Mouse (Mus musculus) stomach, embryonic 15.5 days (tissue): ENCODE data around the gene Lmna. TPM values are rescaled to one million over a fixed set of nuclear protein-coding genes. Genes with fewer than 3 reads are reported as not detected.

ENCODE experiments used
- ATAC-seq: fragments of 200-750 bp; cut with Nextera tagmentation; 2 replicates; pipeline ENCODE4 v1.8.0; 2017; ENCODE audit warnings: low read depth, moderate number of reproducible peaks, moderate TSS enrichment; ENCODE audit not compliant: insufficient read depth, low FRiP score
- H3K27ac ChIP-seq: fragments of 300-500 bp; sonication (generic); 2 replicates; pipeline ENCODE4 v1.5.1; 2015; ENCODE audit warnings: mild to moderate bottlenecking, inconsistent platforms
- H3K27me3 ChIP-seq: fragments of 300-500 bp; sonication (generic); replicated peaks from 2 replicates; pipeline ENCODE4 v1.6.1; 2015; ENCODE audit warnings: inconsistent platforms
- H3K36me3 ChIP-seq: fragments of 300-500 bp; sonication (generic); 2 replicates; pipeline ENCODE4 v1.6.1; 2015; ENCODE audit warnings: inconsistent platforms
- H3K4me1 ChIP-seq: fragments of 300-500 bp; sonication (generic); 2 replicates; pipeline ENCODE4 v1.6.1; 2015; ENCODE audit warnings: inconsistent platforms
- H3K4me2 ChIP-seq: fragments of 300-500 bp; sonication (generic); 2 replicates; pipeline ENCODE4 v1.6.1; 2015; ENCODE audit warnings: mild to moderate bottlenecking, inconsistent platforms
- H3K4me3 ChIP-seq: fragments of 300-500 bp; sonication (generic); replicated peaks from 2 replicates; pipeline ENCODE4 v1.5.1; 2015; ENCODE audit warnings: inconsistent platforms
- H3K9ac ChIP-seq: fragments of 300-500 bp; sonication (generic); 2 replicates; pipeline ENCODE4 v1.6.1; 2015; ENCODE audit warnings: inconsistent platforms
- H3K9me3 ChIP-seq: fragments of 300-500 bp; sonication (generic); 2 replicates; pipeline ENCODE4 v1.6.1; 2016; ENCODE audit warnings: inconsistent platforms
- WGBS: fragments of 180-500 bp; shearing (Covaris S2); methylation state at CpG from one replicate; pipeline ENCODE4 v1.1.7; 2015; 5-methylcytosine and 5-hydroxymethylcytosine counted together
- polyA plus RNA-seq: library from polyadenylated mRNA; unstranded; fragments of >200 nt; fragmentation: Nextera tagmentation; extraction: Ambion mirVana; gene quantifications from 2 replicates; pipeline ENCODE4 v1.2.1, GENCODE M21; 2015

The Lmna gene
- polyA plus RNA-seq, 1 experiment from 2014 or later, result 214 TPM

- Histone ChIP-seq H3K27me3 (no peaks in the 10 kb centered on the region), H3K4me3 (peak overlapping the region; percentile 68), H3K27ac (peak overlapping the region; percentile 94), H3K9me3 (no peaks in the 10 kb centered on the region), H3K9ac (no peak overlapping the region), H3K36me3 (no peaks in the 10 kb centered on the region), H3K4me2 (peak overlapping the region; percentile 85), H3K4me1 (peaks cover 39% of the 10 kb centered on the region)
- 14% methylated on average over 4 of the region's 4 CpGs for WGBS
- ATAC-seq, result peak; percentile 23
Measured at GRCm38 (mm10) chr3:88503505-88503863, 6.3 kb downstream of the Lmna start.

GRCm38 (mm10) chr3:88502641-88503504 lies 6.9 kb downstream of the Lmna start:
- Histone ChIP-seq H3K9ac (peak overlapping the region; percentile 92), H3K4me1 (peaks cover 40% of the 10 kb centered on the region), H3K9me3 (no peaks in the 10 kb centered on the region), H3K27ac (peak overlapping the region; percentile 94), H3K4me3 (peak overlapping the region; percentile 68), H3K36me3 (no peaks in the 10 kb centered on the region), H3K4me2 (peak overlapping the region; percentile 85), H3K27me3 (no peaks in the 10 kb centered on the region)
- ATAC-seq, result peak; percentile 94
- WGBS, result 1% methylated on average over 52 of the region's 55 CpGs

GRCm38 (mm10) chr3:88502031-88502571 lies 7.7 kb downstream of the Lmna start:
- no peaks in the 10 kb centered on the region for H3K36me3 ChIP-seq
- peak overlapping the region; percentile 92 for H3K9ac ChIP-seq
- no peaks in the 10 kb centered on the region for H3K9me3 ChIP-seq
- 19% methylated on average over 11 of the region's 11 CpGs for WGBS
- H3K4me1 ChIP-seq, result peaks cover 45% of the 10 kb centered on the region
- no peaks in the 10 kb centered on the region for H3K27me3 ChIP-seq
- no peak for ATAC-seq
- peak overlapping the region; percentile 94 for H3K27ac ChIP-seq
- peak overlapping the region; percentile 68 for H3K4me3 ChIP-seq
- peak overlapping the region; percentile 85 for H3K4me2 ChIP-seq

- Histone ChIP-seq H3K4me3 (peak overlapping the region; percentile 68), H3K27ac (peak overlapping the region; percentile 94), H3K9ac (peak overlapping the region; percentile 92), H3K4me2 (peak overlapping the region; percentile 85), H3K36me3 (no peaks in the 10 kb centered on the region), H3K9me3 (no peaks in the 10 kb centered on the region), H3K27me3 (no peaks in the 10 kb centered on the region), H3K4me1 (peaks cover 45% of the 10 kb centered on the region)
- WGBS, result 49% methylated on average over 6 of the region's 6 CpGs
- ATAC-seq, result no peak
Measured at GRCm38 (mm10) chr3:88501366-88502030, 8.3 kb downstream of the Lmna start.

GRCm38 (mm10) chr3:88500655-88501365 lies 8.9 kb downstream of the Lmna start:
- no peaks in the 10 kb centered on the region for H3K27me3 ChIP-seq
- H3K9ac ChIP-seq, result no peak overlapping the region
- no peaks in the 10 kb centered on the region for H3K9me3 ChIP-seq
- H3K4me1 ChIP-seq, result peaks cover 46% of the 10 kb centered on the region
- 0 out of 2 replicates have a peak overlapping the region, but pooled peaks have one; percentile 16 for H3K27ac ChIP-seq
- H3K4me3 ChIP-seq, result peak overlapping the region; percentile 68
- no peaks in the 10 kb centered on the region for H3K36me3 ChIP-seq
- H3K4me2 ChIP-seq, result peak overlapping the region; percentile 85
- no peak for ATAC-seq
- WGBS, result 49% methylated on average over 4 of the region's 4 CpGs

- 85% methylated on average over 7 of the region's 7 CpGs for WGBS
- Histone ChIP-seq H3K4me1 (peaks cover 50% of the 10 kb centered on the region), H3K9ac (no peak overlapping the region), H3K27me3 (no peaks in the 10 kb centered on the region), H3K4me3 (no peak overlapping the region), H3K9me3 (no peaks in the 10 kb centered on the region), H3K4me2 (peak overlapping the region; percentile 85), H3K36me3 (no peaks in the 10 kb centered on the region), H3K27ac (peak overlapping the region; percentile 31; the same call in 1 of the 2 replicates)
- no peak for ATAC-seq
Measured at GRCm38 (mm10) chr3:88500087-88500486, 9.7 kb downstream of the Lmna start.

- Histone ChIP-seq H3K4me1 (peaks cover 53% of the 10 kb centered on the region), H3K4me3 (no peak overlapping the region), H3K27me3 (no peaks in the 10 kb centered on the region), H3K27ac (no peak overlapping the region), H3K9me3 (no peaks in the 10 kb centered on the region), H3K4me2 (no peak overlapping the region), H3K9ac (no peak overlapping the region), H3K36me3 (no peaks in the 10 kb centered on the region)
- 69% methylated on average over 4 of the region's 4 CpGs for WGBS
- no peak for ATAC-seq
Measured at GRCm38 (mm10) chr3:88499580-88499979, 10.2 kb downstream of the Lmna start.

- WGBS, result 77% methylated on average over 10 of the region's 10 CpGs
- no peak overlapping the region for H3K4me3 ChIP-seq
Measured at GRCm38 (mm10) chr3:88495741-88496415, 13.9 kb downstream of the Lmna start.

GRCm38 (mm10) chr3:88494836-88495628 lies 14.7 kb downstream of the Lmna start:
- Histone ChIP-seq H3K27ac (peak overlapping the region; percentile 98), H3K4me3 (no peak overlapping the region), H3K36me3 (no peaks in the 10 kb centered on the region), H3K4me2 (peak overlapping the region; percentile 8; the same call in 1 of the 2 replicates), H3K27me3 (no peaks in the 10 kb centered on the region), H3K4me1 (peaks cover 50% of the 10 kb centered on the region), H3K9me3 (no peaks in the 10 kb centered on the region), H3K9ac (no peak overlapping the region)
- WGBS, result 50% methylated on average over 9 of the region's 9 CpGs
- peak; percentile 17; the same call in 1 of the 2 replicates for ATAC-seq

More at GRCm38 (mm10) chr3:88495741-88496415, 13.9 kb downstream of the Lmna start:
- Histone ChIP-seq H3K4me2 (no peak overlapping the region), H3K9ac (no peak overlapping the region), H3K9me3 (no peaks in the 10 kb centered on the region), H3K36me3 (no peaks in the 10 kb centered on the region), H3K27ac (peak overlapping the region; percentile 98), H3K27me3 (no peaks in the 10 kb centered on the region), H3K4me1 (peaks cover 51% of the 10 kb centered on the region)
- no peak for ATAC-seq

- H3K36me3 ChIP-seq, result no peaks in the 10 kb centered on the region
- peaks cover 57% of the 10 kb centered on the region for H3K4me1 ChIP-seq
- H3K9ac ChIP-seq, result no peak overlapping the region
- WGBS, result 63% methylated on average over 11 of the region's 11 CpGs
- H3K27ac ChIP-seq, result peak overlapping the region; percentile 98
- no peaks in the 10 kb centered on the region for H3K9me3 ChIP-seq
- H3K27me3 ChIP-seq, result no peaks in the 10 kb centered on the region
- H3K4me3 ChIP-seq, result no peak overlapping the region; the same call in 1 of the 2 replicates
- no peak for ATAC-seq
- H3K4me2 ChIP-seq, result peak overlapping the region; percentile 85; the same call in 1 of the 2 replicates
Measured at GRCm38 (mm10) chr3:88493706-88494582, 15.8 kb downstream of the Lmna start.
